Mouse (Mus musculus) T-cell, adult 2 months (primary cell): ENCODE measurements around the gene Hmgcll1.

Source experiments
- DNase-seq: peaks from one replicate; pipeline ENCODE4 v3.0.0; 2022; ENCODE audit warnings: low spot score

Hmgcll1 gene

DNA sequence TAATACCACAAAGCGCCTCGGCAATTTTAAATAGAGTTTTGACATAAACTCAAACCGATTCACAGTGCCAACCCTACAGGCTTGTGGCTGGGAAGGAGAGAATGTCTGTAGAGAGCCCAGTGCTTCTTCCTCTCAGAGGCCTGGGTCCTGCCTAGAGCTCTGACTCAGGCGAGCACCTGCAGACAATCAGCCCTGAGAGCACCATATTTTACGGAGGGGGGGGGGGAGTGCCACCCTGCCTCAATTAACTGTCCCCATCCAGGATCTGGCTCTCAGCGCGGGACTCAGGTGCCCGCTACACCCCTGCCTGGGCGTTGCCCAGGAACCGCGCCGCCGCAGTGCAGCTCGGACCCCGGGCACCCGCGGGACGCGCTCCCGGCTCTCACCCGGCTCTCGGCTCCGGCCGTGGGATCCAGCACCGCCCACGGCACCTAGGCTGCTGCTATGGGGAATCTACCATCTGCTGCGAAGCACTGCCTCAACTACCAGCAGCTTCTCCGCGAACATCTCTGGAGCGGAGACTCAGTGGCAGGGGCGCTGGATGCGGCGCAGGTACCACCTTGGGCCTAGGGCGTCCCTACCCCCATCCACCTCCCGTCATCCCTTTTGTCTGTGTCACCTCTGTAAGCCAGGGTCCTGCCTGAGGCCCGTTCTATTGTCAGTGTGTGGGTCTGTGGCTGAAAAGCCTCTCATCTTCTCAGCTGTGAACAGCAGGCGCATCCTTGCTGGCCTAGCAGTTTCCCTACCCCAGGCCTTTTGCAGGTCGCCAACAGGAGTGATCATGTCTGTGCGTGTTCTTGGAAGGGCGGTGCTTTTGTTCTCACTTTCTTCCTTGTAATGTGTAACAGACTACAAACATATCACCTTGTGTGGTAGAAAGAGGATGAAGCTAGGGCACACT, at the start of gene Hmgcll1:
Gene Hmgcll1, plus strand, starts transcription at position 225 of the 901 bp plus-strand sequence.
- no peak for DNase-seq

DNA sequence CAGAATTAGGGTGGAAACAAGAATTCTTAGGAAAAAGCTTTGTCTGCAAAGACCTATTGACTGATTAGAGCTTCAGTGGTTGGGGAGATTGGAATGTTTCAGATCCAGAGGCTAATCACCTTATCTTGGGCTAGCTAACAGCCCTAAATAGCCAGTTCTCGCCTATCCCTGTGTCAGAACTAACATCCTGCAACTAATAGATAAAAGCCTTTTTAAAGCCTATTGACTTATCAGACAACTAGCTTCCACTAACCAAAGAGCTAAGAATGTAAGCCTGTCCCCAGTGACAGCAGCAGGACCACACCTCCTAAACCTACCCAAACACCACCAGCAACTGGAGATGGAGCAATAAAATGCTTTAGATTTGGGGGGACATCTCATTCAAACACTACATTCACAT, 34.6 kb upstream of the Hmgcll1 start:
- no peak for DNase-seq

DNA sequence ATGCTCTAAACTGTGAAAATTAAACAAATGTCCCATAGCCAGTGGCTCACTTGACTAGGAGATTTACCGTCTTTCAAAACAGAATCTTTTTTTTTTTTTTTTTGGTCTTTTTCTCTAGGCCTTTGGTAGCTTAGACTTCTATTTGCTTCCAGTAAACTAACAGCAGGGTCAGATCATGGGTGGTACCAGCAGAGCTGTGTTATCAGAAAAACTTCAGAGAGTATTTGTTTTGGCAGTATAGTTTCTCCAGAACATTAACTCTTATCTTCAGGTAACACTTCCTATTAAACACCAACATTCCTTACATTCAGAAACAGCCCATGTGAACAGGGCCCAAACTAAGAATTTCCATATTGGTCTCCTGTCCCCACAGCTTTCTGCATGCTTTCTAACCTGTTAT, 33.5 kb upstream of the Hmgcll1 start:
- DNase-seq, result no peak

DNA sequence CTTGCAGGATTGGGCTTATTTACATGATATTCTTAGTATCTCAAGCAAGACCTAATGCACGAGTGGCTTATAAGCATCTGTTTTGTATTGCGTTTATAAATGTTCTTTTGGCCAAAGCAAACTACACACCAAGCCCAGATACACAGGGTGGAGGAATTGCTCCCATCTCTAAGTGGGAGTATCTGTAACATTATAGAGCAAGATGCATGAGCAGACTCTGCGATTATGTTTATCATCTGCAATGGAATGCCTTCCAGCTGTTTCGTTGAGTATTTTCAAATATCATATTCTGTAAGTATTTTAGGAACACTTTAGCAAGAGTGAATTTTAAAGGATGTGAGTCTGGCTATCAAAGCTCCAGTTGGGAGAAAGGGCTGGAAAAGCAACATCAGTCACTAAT, 25.2 kb upstream of the Hmgcll1 start:
- no peak for DNase-seq

DNA sequence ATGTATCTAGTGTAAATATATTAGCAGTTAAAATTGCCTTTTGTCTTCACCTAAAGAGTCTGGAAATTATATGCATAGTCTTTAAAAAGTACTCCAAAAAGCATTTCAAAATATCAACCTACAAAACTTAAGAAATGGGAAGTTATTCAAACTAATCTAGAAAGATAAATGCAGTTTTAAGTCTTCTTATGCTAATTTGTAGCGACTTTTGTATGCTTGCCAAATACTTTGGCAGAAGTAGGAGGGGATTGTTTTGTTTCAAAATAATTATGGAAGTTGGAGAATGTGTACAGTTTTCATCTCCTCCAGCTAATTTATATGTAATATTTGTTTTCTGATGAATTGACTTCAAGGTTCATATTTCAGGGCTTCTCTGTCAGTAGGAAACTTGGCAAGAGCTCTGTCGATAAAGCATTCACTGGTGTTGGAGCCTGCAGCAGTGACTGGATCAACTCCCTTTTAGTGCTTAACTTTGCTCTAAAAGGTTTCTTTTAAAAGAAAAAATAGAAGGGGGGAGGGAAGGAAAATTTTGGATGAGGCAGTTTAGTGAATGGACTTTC, 15.8 kb upstream of the Hmgcll1 start:
- no peak for DNase-seq

DNA sequence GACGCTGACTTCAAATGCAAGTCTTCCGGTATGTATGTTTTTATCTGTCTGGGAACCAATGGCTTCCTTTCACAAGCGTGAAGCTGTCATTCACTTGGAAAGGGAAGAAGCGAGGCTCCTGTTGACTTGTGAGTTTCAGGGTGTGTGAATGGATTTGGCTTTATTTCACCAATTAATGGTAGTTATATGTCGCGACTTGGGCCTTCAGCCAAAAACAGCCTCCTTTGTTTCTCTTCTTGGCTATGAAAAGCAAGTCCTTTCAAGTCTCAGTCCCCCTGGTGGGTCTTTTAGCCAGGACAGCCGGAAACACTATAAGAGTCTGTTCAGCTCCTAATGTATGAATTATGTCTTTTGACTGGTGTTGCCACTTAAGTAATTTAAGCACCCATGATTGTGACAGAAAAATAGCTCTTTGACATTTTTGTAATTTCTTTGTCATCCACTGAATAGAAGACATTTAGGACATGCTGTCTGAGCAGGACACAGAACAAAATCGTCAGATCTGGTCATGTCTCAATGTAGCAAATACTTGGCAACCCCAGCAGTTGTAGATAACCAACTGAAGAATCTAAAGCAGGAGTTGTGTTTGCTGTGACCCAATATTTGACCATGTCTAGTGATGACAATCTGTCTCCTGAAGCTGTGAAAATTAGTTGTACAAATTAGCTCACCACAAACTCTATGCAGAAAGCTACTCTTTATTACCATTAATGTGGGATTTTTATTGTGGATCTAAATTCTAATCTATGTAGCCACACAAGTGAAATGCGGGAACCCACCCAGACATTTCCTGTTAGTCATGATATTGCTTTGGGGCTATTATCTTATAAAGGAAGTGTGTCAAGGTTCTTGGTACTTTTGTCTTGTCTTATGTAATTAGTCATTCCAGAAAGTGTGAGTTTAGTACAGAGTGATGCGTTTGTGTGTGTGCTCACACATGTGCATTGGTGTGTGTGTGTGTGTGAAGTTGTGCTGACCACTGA, 13.5 kb upstream of the Hmgcll1 start:
- no peak for DNase-seq

DNA sequence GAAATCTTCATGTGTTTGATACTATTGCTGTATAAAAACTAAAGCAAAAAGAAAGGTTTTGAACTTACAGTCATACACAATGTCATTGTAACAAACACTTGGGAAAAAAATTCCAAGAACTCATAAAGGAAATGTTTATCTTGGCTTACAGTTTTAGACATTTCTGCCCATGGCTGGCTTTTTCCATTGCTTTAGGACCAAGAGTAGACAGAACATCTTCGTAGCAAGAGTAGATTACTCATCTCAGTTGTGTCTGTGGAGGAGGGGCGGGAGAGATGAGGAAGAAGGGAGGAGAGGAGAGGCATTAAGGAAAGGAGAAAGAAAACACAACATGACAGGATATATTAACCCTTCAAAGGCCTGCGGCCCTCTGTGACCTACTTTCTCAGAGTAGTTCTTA, 11.6 kb upstream of the Hmgcll1 start:
- no peak for DNase-seq

DNA sequence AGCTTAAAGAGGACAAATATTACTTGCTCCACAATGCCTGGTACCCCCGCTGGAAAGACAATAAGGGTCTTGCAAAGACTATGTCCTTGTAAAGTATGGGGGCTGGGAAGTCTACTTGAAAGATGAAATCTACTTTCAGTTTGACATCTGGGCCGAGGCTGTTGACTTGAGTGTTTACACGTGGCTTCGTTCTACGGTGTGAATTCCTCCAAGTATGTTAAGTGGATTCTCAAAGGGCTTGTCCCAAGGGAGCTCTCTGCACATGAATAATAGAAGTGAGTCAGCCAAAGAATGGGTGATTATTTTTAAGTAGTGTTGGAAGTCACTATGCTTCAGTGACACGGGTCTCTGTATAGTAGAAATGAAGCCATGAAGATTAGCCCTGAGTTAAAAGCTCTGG, 11.0 kb upstream of the Hmgcll1 start:
- no peak for DNase-seq

DNA sequence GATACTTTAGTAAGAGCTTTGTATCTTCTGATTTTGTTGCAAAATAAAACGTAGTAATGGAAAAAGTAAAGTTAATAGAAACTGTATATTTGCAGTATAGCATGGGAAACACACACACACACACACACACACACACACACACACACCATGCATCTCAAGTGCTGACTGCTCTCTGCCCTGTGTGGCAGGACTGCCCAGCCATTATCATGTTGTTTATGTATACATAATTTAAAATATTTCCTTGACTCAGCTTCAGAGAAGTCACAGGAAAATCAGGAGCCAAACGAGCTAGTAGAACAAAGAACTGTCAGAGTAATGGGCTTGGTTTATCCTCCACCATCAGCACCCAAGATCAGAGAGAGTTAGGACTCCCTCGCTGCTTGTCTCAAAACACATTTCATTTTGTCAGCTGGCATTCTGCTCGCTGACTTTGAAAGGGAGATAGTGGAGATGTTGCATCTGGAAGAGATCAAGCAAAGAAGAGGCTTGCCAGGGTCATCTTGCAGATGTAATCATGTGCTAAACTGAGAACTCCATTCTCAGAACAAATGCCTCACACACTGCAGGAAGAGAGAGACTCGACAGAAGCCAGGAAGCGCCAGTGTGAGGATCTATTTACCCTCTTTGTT, 7.2 kb upstream of the Hmgcll1 start:
- no peak for DNase-seq

DNA sequence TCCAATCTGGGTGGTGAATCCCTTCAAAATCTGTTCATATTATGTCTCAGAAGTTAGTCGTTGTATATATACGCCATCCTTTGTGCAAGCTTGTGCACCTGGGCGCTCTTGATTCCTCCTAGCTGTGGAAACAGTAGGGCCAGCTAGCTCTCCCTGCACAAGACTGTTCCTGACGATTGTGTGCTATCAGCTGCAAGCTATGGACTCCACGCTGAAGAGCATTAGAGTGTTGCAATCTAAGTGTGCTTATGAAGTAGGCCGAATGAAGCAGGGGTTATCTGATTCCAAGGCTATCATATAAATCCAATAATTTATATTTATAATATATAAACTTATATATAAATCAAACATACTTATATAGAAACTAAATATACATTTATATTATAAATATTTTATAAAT, 866 bp upstream of the Hmgcll1 start:
- DNase-seq, result no peak

DNA sequence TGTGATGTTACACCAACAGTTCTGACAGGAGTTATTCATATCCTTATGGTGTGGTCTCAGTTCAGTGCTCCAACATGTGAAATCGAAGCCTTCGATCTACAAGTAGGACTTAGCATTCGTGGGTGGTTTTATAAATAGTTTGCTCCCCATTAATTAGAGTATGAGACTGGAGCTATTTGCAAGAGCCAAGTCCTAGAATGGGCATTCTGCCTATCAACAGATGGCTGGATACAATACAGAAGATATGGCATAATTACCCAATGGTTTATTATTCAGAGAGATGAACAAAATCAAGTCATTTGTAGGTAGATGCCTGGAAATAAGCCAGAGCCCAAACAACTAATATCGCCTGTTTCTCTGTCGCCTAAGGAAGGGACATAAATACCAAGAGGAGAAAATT, 1.3 kb downstream of the Hmgcll1 start:
- no peak for DNase-seq

DNA sequence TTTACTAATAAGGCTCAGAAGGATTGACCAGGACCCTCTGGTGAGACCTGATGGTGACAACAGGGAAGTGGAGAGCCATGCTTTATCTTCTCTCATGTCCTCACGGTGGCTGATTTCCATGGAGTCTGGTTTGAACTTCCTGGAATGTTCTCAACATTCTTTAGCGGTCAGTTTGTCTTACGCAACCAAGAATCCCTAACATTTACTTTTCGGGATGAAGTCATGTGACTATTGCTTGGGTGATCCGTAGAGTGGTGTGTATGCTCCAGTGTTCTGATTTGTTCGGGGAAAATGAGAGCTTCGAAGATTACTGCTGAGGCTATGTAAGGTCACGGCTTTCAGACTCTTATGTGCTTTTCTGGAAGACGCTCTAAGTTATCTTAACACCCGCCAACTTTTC, 1.9 kb downstream of the Hmgcll1 start:
- no peak for DNase-seq

DNA sequence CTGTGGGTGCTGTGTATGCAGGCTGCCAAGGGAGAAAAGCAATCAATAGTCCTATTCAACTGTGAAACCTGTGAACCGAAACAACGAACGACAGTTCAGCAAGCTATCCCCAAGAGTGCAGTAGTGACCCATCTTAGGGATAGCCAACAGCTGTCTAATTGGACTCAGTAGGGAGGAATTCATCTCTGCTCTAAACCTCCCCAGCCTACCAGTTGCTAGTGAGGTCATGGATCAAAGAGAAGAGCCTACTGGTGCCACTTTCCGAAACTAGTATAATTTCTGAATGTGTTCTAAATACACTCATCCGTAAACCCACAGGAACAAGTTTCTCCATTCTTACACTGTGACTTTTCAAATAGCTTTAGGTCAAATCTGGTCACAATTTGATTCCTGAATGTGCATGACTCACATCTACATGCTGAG, 8.9 kb downstream of the Hmgcll1 start:
- DNase-seq, result no peak

DNA sequence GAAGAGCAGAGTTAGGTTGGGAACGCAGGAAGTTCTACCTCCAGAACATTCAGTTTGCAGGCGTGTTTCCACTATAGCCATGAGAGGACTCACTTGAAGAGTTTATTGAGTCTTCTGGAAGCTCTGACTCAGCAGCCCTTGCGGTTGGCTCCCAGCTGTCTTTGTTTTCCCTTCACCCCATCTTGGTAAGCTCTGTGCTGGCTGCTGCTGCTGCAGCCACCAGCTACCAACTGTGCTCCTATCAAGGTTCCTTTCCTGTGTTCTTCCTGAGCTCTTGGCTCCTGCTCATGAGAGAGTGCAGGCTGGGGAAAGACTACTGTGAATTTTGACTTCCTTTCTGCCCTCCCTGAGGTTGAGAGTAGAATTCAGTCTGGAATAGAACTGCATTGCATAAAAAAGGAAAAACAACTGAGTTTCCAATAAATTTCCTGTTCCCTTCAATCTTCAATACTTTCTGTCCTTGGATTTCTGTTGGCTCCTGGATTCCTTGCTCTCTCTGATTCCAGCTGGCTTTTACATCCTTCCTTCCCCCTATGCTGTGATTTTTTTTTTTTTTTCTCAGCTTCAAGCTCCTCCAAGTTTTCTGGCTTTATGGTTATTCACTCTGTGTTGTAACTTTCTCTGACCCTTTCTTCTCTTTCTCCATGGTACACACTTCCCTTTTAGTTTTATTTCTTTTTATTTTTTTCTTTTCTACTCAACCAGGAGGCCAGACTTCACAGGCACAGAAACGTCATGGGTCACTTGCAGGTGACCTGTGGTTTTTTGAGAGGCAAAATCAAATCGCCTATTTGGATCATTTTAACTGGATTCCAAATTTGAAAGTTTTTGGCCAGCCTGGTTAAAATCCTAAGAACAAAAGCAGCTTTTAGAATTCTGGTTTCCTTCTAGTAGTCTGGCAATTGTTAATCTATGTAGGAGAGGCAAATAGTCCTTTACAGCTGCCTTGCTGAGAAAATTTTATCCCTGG, 9.9 kb downstream of the Hmgcll1 start:
- no peak for DNase-seq

DNA sequence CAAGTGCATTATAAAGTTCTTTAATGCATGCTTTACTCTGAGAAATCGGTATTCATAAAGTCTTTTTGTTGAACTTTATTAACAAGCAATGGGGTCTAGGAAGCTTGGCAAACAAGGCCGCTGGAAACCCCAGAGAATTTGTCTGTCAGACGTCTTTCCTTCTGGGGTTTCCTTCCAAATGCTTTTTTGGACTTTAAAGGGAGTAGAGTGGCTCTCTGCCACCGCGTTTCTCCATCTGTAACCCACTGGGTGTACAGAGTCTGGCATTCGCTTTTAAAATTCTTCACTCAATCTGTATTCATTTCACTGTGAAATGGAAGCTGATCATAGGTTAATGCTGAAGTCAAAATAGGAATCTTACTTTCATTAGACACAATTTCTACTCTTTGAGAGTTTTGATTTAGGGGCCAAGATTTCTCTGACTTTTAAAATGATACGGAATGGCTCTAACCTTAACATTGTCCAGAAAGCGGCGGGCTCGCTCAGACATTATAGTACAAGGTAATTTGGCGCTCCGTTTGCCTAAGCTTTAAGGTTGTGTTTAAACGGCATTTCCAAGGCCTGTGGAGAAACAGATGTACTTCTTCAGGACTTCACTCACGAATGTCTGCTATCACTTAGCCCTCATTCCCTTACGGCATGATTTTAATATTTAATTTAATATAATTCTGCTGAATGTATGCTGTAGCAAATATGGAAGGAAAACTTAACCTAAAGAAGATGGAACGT, 15.0 kb downstream of the Hmgcll1 start:
- DNase-seq, result no peak

DNA sequence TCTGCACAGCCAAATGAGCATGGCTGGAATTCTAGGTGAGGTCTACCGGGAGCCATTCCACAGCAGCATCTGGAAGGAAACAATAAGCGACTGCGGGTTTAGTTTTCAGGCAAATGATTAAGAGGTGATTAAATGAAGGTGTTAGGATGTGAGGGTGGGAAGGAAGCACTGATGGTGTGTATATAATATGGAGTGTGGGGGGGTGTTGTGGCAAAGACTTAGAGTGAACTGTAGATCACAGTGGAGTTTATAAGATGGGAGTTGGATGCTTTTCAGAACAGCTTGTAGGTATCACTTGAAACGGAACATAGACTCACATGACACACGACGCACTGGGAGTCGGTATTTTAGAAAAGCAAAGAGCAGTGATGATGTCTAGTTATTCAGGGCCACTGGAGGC, 20.4 kb downstream of the Hmgcll1 start:
- no peak for DNase-seq

DNA sequence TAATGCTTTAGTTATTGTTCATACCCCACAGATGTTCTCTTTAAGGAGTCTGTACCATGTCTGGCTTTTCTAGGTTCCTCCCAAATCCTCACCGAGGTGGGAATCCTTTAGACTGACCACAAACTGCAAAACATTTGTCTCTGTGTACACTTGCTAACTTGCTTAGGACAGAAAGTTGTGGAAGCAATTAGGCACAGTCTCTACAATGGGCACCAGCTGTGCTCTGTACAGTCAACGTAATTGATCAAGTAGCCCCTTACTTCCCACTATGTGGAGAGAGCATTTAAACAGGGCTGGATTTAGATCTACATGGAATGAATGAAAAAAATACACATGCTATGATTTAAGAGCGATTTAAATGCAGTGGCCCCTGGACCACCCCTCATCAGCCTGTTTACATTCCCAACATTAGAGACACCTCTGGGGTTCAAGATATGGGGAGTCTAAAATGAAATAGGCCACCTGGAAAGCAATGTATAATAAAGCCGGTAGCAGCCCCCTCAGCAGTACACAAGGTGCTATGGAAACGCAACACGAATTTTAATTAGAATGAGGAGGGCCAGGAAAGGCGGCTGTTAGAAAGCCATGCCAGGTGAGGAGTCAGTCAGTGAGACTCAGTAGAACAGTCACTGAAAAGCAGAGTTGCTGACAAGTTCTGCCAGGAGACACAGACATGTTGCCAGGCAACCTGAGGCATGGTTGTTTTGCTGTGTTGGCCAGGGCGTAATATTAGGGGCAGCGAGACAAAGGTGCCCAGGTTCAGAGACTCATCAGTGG, 23.9 kb downstream of the Hmgcll1 start:
- no peak for DNase-seq

DNA sequence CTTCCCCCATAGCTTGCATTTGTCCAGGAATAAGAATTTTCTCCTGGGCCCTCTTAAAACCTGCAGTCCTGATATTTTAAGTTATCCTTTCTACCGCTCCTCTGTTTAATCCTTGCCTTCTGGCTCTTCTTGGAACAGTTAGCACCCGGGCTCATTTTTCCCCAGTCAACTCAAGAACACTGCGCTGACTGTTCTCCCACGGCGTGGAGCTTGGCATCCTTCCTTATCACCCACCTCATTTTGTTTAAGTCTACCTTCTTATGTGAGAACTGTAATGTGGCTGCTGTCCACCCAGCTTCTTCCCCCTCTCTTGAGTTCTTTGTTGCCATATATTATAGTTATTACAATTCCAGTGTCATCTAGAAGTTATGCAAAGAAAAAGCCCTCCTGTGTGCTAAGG, 25.1 kb downstream of the Hmgcll1 start:
- no peak for DNase-seq

DNA sequence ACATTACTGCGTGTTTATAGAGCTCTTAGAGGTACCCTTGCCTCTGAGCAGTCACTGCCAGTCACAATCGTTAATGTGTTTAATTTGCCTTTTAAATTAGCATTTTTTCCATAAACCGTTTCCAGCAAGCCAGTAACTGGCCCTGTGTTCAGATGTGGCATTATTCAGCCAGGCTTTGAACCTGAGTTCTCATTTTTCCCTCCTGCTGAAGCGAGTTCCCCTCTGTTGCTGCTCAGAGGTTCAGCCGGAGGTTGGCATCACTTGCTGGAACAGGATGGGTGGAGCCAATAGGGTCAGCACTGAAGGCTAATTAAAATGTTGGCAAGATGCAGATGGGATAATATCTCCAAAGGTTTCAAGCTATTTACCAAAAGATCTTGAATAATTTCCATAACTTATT, 28.7 kb downstream of the Hmgcll1 start:
- no peak for DNase-seq
